8 mouse cellular contexts compared by ENCODE assay signal in the genomic region with DNA sequence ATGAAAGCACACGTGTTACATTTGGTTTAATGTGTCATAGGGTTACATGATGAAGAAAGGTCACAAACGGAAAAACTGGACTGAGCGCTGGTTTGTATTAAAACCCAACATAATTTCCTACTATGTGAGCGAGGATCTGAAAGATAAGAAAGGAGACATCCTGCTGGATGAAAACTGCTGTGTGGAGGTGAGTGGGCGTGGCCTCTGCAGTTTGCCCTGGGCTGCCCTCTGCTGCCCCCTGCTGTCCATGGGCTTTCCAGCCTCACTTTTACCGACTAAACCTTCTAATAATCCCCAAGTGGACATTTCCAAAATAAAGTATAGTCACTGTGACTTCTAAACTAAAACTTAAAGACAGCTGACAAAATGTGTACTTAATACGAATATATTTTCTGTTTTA. TPM values are rescaled to one million over a fixed set of nuclear protein-coding genes. Genes with fewer than 3 reads are reported as not detected.
DNase-seq lines count a peak whose midpoint lies in the region; ATAC-seq and TF ChIP-seq lines count a peak whose summit lies in the region.

No protein-coding gene starts in this region.

- no peak overlapping the region for H3K4me3 ChIP-seq in midbrain, embryonic 11.5 days (ENCODE audit: low read depth, low read length)
- H3K4me3 ChIP-seq in midbrain, embryonic 16.5 days (ENCODE audit: low read depth, low read length), result no peak overlapping the region
- H3K4me3 ChIP-seq in gastrocnemius, adult 2 months, result no peak overlapping the region

- no peaks in the 10 kb centered on the region for H3K9me3 ChIP-seq in midbrain, embryonic 11.5 days (ENCODE audit: control insufficient read depth, low read length)
- H3K9me3 ChIP-seq in midbrain, embryonic 16.5 days (replicated peaks; ENCODE audit: control insufficient read depth, low read length, poor library complexity, severe bottlenecking), result no peaks in the 10 kb centered on the region

- no peaks in the 10 kb centered on the region for H3K27me3 ChIP-seq in midbrain, embryonic 11.5 days (ENCODE audit: control insufficient read depth, insufficient read depth, low read length)
- H3K27me3 ChIP-seq in midbrain, embryonic 16.5 days (ENCODE audit: control insufficient read depth, insufficient read depth, low read depth, low read length), result no peaks in the 10 kb centered on the region

- no peak overlapping the region for H3K4me2 ChIP-seq in midbrain, embryonic 11.5 days
- no peak overlapping the region for H3K4me2 ChIP-seq in midbrain, embryonic 16.5 days (ENCODE audit: low read length)

- 32% methylated on average over 7 of the region's 7 CpGs for WGBS in midbrain, embryonic 11.5 days
- 39% methylated on average over 7 of the region's 7 CpGs for WGBS in midbrain, embryonic 16.5 days

- peak; percentile 97 for DNase-seq in midbrain, embryonic 11.5 days (ENCODE audit: low spot score, missing footprints)
- DNase-seq in c-Kit-positive CD71-positive TER-119-negative erythroid progenitor cells, embryonic 14.5 days (ENCODE audit: low read depth), result peak; percentile 80
- peak; percentile 92 for DNase-seq in gastrocnemius, adult 2 months
- DNase-seq in kidney, adult 8-10 months, result peak; percentile 81 to 93
- DNase-seq in liver, result peak; percentile 90
- peak; percentile 90 for DNase-seq in ovary, postnatal 14 days (ENCODE audit: low spot score)
- DNase-seq in thymus, postnatal 10 days (ENCODE audit: low spot score in 2 of 2), result peak; percentile 58 to 91

- H3K4me1 ChIP-seq in midbrain, embryonic 11.5 days (ENCODE audit: control insufficient read depth, insufficient read depth, low read length), result no peaks in the 10 kb centered on the region
- H3K4me1 ChIP-seq in midbrain, embryonic 16.5 days (ENCODE audit: control insufficient read depth, insufficient read depth, low read length), result no peaks in the 10 kb centered on the region

- no peak for ATAC-seq in midbrain, embryonic 11.5 days (ENCODE audit: low FRiP score)
- no peak for ATAC-seq in midbrain, embryonic 16.5 days

- intact Hi-C loops in gastrocnemius, adult 2 months (cut with DNase I), result loop anchor here (1.0 kb wide), 1 partner anchor 100 kb away; no protein-coding TSS in a partner anchor

- no peak overlapping the region for H3K9ac ChIP-seq in midbrain, embryonic 11.5 days (ENCODE audit: low read length)
- H3K9ac ChIP-seq in midbrain, embryonic 16.5 days (ENCODE audit: low read depth, low read length), result no peak overlapping the region

- no peak for TF ChIP-seq CTCF in gastrocnemius, adult 2 months (IDR thresholded peaks at IDR 0.05)

- H3K36me3 ChIP-seq in midbrain, embryonic 11.5 days (ENCODE audit: control insufficient read depth, insufficient read depth, low read length), result no peaks in the 10 kb centered on the region
- no peaks in the 10 kb centered on the region for H3K36me3 ChIP-seq in midbrain, embryonic 16.5 days (ENCODE audit: control insufficient read depth, insufficient read depth, low read length)

- no peak overlapping the region for H3K27ac ChIP-seq in midbrain, embryonic 11.5 days (ENCODE audit: low read depth, low read length)
- no peak overlapping the region for H3K27ac ChIP-seq in midbrain, embryonic 16.5 days (ENCODE audit: low read length)
- H3K27ac ChIP-seq in gastrocnemius, adult 2 months, result no peak overlapping the region

RNA-seq across cellular contexts. Expression of a gene that starts 44.3 kb away (rescaled TPM):
- polyA plus RNA-seq in midbrain, embryonic 11.5 days (2014; fragmentation: Nextera tagmentation; extraction: Ambion mirVana), result 15.1 and 17.2 TPM in 2 replicates
- polyA plus RNA-seq in midbrain, embryonic 16.5 days (2015; fragmentation: Nextera tagmentation; extraction: Ambion mirVana), result 8.5 and 9.9 TPM in 2 replicates
- 1 to 10 TPM; 4.8 to 7.2 TPM for total RNA-seq in gastrocnemius, adult 2 months (2021)
